Mouse (Mus musculus) layer of hippocampus, adult 11-12 months (tissue): ENCODE data around the gene Enkd1.

Experiments used
- DNase-seq: peaks from one replicate; pipeline ENCODE4 v3.0.0; 2022; ENCODE audit warnings: low spot score

Gene Enkd1

GRCm38 (mm10) chr8:105707498-105708403, at the start of gene Enkd1, which contains the start of gene 4933405L10Rik:
Gene Enkd1 (minus strand): TSS chr8:105708210.
Gene 4933405L10Rik (plus strand): TSS chr8:105707655.
- DNase-seq: peak; percentile 89

- DNase-seq: no peak
Measured at GRCm38 (mm10) chr8:105754688-105755087, 46.7 kb upstream of the Enkd1 start.

GRCm38 (mm10) chr8:105753916-105754315, 45.9 kb upstream of the Enkd1 start:
- no peak for DNase-seq

- DNase-seq: peak; percentile 51
Measured at GRCm38 (mm10) chr8:105750606-105751005, 42.6 kb upstream of the Enkd1 start.

- no peak for DNase-seq
Measured at GRCm38 (mm10) chr8:105743301-105743700, 35.3 kb upstream of the Enkd1 start.

GRCm38 (mm10) chr8:105739216-105739615, 31.2 kb upstream of the Enkd1 start:
- no peak for DNase-seq

GRCm38 (mm10) chr8:105732186-105732585, 24.2 kb upstream of the Enkd1 start:
- no peak for DNase-seq

GRCm38 (mm10) chr8:105727397-105728124, 19.6 kb upstream of the Enkd1 start:
- no peak for DNase-seq

- no peak for DNase-seq
Measured at GRCm38 (mm10) chr8:105725726-105726125, 17.7 kb upstream of the Enkd1 start.

- DNase-seq: no peak
Measured at GRCm38 (mm10) chr8:105722861-105723260, 14.9 kb upstream of the Enkd1 start.

- no peak for DNase-seq
Measured at GRCm38 (mm10) chr8:105719637-105720036, 11.6 kb upstream of the Enkd1 start.

GRCm38 (mm10) chr8:105716302-105716945, 8.4 kb upstream of the Enkd1 start:
- no peak for DNase-seq

GRCm38 (mm10) chr8:105715042-105715441, 7.0 kb upstream of the Enkd1 start:
- DNase-seq: no peak

GRCm38 (mm10) chr8:105714139-105714538, 6.1 kb upstream of the Enkd1 start:
- peak; percentile 89 for DNase-seq

- no peak for DNase-seq
Measured at GRCm38 (mm10) chr8:105712286-105712685, 4.3 kb upstream of the Enkd1 start.

- DNase-seq: no peak
Measured at GRCm38 (mm10) chr8:105709317-105709716, 1.3 kb upstream of the Enkd1 start.

GRCm38 (mm10) chr8:105708675-105709074, 665 bp upstream of the Enkd1 start:
- DNase-seq: no peak

- DNase-seq: no peak
Measured at GRCm38 (mm10) chr8:105706426-105706825, 1.6 kb downstream of the Enkd1 start.

GRCm38 (mm10) chr8:105704955-105705354, 3.1 kb downstream of the Enkd1 start:
- no peak for DNase-seq

GRCm38 (mm10) chr8:105704146-105704812, 3.7 kb downstream of the Enkd1 start:
- no peak for DNase-seq

GRCm38 (mm10) chr8:105702731-105703415, 5.1 kb downstream of the Enkd1 start:
- DNase-seq: peak; percentile 33
